Mouse (Mus musculus): ENCODE measurements around the gene Ric8a.
A peak's percentile ranks its signal among the peaks of the same experiment; 100 is the strongest.

GRCm38 (mm10) chr7:140844905-140845665 lies 11.7 kb upstream of the Ric8a start, which contains the start of gene Scgb1c1:
- TF ChIP-seq CTCF (IDR thresholded peaks at IDR 0.05; ENCODE audit: low read depth, low read length) (peak; percentile 75), POLR2A (IDR thresholded peaks at IDR 0.05; ENCODE audit: borderline replicate concordance, low read depth, low read length) (no peak)
